Mouse (Mus musculus) gastrocnemius, adult 18-20 months (tissue): ENCODE measurements around the gene D630039A03Rik. TPM values are rescaled to one million over a fixed set of nuclear protein-coding genes. Genes with fewer than 3 reads are reported as not detected.

Source experiments
- DNase-seq: peaks from one replicate; pipeline ENCODE4 v3.0.0; 2021; ENCODE audit warnings: low spot score
- long read RNA-seq, 2 experiments: library from polyadenylated mRNA; stranded (forward); transcript quantifications; one replicate each; pipeline ENCODE4 v2.0.0; 2021
- total RNA-seq, 2 experiments: library from RNA; stranded (reverse); gene quantifications; 2 replicates each; pipeline ENCODE4 v1.2.3; 2021

D630039A03Rik gene
- not detected for total RNA-seq
- long read RNA-seq, experiment 1: 0 reads
- long read RNA-seq, experiment 2: 0 reads

DNA sequence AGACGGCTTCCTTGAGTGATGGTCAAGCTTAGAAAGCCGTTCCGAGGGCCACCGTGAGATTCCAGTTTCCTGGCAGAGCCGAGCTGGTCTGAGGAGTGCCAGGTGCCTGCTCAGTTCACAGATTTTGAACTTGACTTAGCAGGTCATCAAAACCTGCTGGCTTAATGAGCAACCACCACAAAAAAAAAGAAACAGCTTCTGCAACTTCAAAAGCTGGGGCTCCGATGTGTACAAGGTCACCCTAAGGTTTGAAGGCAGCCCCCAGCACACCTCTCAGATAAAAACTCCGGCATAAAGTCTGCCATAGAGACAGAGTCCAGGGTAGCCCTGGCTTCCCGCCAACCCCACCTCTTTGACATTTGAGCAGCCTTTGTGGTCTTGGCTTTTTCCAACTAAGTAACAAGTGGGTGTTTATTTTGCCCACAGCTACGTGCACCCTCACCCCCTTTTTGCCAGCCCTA, at the start of gene D630039A03Rik:
Gene D630039A03Rik (minus strand): TSS at position 97 of the 461 bp plus-strand sequence.
- DNase-seq: no peak

GRCm38 (mm10) chr4:57965516-57965915, 49.4 kb upstream of the D630039A03Rik start:
- DNase-seq: no peak

GRCm38 (mm10) chr4:57964143-57964542, 48.0 kb upstream of the D630039A03Rik start:
- no peak for DNase-seq

DNA sequence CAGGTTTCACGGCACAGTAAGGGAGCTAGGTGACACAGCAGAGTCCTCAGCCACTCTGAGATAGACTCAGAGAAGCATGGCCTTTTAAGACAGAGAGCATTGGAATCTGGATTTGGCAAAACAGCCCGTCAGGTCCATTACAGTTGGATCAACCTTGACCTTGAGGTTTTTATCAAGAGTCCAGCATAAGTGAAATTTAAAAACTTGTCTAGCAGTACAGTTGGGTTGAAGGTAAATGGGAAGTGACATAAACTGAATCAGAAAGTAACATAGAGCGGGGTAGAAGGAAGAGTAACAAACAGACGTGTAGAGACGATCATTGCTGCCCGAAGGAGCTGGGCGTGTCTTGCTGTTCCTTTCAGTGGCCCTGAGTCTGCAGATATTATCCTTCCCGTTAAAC, 43.0 kb upstream of the D630039A03Rik start:
- no peak for DNase-seq

- peak; percentile 20 for DNase-seq
Observed at GRCm38 (mm10) chr4:57958098-57958497, 42.0 kb upstream of the D630039A03Rik start.

- no peak for DNase-seq
Observed at GRCm38 (mm10) chr4:57957200-57958085, 41.3 kb upstream of the D630039A03Rik start.

GRCm38 (mm10) chr4:57956029-57956960, 40.2 kb upstream of the D630039A03Rik start, which contains the start of gene Txn1:
Gene Txn1, minus strand, starts transcription at chr4:57956411.
- peak; percentile 98 for DNase-seq

DNA sequence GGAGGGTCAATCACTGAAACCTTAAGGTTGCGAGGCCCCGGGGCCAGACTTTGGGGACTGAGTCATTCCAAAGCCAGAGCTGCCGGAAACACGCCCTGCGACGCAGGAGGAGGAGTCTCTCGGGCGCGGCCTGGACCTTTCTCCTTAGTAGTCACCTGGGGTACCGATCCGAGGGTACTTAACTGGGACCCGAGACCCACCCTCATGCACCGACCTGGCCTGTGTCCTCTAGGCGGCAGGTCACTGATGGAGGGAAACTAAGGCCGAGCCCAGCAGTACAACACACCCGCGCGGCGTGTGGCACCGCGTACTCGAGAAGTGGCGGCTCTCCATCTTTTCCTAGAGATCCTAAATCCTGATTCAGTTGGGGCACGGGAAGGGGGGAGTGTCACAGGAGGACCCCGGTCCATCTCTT, 39.5 kb upstream of the D630039A03Rik start:
- DNase-seq: peak; percentile 70

- DNase-seq: no peak
Observed at GRCm38 (mm10) chr4:57954991-57955390, 38.9 kb upstream of the D630039A03Rik start.

- DNase-seq: no peak
Observed at GRCm38 (mm10) chr4:57954580-57954979, 38.5 kb upstream of the D630039A03Rik start.

- DNase-seq: no peak
Observed at GRCm38 (mm10) chr4:57953796-57954195, 37.7 kb upstream of the D630039A03Rik start.

GRCm38 (mm10) chr4:57952891-57953290, 36.8 kb upstream of the D630039A03Rik start:
- peak; percentile 15 for DNase-seq

DNA sequence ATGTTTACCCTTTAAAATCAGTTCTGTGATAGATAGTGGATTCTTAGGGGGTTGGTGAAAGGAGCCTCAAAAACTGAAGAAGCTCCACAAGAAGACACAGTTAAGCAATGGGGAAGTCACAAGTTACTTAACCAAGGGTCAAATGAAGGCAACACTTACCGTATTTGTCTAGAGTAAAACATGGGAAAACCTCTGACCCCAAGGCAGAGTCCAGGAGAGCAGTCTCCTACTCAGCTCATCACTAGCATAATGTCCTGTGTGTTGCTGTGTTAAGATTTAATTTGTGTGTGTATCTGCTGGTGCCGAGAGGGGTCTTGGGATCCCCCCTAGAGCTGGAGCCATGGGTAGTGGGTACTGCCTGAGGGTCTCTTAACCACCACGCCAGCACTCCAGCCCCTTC, 36.3 kb upstream of the D630039A03Rik start:
- no peak for DNase-seq

DNA sequence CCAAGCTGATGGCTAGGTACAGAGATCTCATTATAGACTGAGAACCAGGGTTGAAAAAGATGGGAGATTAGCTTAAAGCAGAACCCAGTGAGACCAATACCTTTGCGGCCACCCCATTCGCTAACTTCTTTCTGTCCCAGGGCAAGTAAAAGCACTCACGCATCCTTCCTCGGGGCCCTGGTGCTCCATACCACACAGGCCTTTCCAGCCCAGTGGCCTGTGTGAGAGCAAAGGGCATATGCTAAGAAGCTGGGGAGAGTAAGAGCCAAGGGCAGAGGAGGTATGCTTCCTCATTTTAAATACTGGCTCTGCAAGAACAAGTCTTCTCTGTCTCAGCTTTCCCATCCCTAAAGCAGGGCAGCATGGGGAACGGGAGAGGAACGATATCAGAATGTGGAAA, 33.8 kb upstream of the D630039A03Rik start:
- no peak for DNase-seq

- DNase-seq: no peak
Observed at GRCm38 (mm10) chr4:57947476-57947875, 31.4 kb upstream of the D630039A03Rik start.

DNA sequence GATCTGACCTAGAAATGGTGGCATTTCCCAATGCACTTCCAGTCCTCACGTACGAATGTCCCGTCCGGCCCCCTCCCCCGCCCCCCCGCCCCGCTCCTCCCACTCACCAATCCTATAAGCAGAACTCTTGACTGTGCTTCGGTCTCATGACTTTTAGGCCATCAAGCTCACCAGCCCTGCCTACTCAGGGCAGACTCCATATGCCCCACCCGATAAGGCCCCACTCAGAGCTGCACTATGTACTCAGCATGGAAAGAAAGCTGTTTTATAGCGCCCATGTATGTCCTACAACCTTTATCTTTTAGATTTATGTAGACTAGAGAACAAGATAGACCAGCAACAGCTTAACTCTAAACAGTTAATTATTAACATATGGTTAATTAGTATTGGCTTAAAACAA, 30.9 kb upstream of the D630039A03Rik start:
- no peak for DNase-seq

- DNase-seq: no peak
Observed at GRCm38 (mm10) chr4:57942892-57943291, 26.8 kb upstream of the D630039A03Rik start.

DNA sequence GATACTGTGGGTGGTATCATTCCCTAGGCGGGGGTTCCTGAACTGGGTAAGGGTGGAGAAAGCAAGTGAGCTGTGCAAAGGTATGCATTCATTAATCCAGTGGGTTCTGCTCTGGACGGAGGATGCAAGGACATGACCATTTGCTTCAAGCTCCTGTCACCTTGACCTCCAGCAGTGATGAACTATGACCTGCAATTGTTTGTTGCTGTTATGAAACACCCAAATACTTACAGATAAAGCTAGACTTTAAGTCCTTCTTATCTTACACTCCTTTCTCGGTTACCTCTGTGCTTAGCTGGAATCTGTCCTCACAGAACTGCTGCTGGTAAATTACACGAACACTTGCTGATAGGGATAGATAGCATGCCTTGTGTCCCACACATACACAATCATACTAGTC, 24.5 kb upstream of the D630039A03Rik start:
- DNase-seq: no peak

DNA sequence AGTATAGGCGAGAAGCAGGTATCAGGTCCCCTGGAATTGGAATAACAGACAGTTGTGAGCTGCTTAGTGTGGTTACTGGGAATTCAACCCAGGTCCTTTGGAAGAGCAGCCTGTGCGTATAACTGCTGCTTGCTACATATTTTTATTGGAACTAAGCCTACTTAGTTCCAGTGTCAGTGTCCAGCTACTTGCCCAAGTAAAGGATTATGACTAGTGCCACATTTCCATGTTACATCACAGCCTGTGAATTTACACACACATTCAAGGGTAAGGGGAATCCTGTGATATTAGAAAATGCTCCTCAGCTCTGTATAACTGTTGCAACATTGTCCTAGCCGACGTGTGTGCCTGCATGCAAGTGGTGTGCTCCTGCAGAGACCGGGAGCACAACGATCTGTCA, 21.2 kb upstream of the D630039A03Rik start:
- no peak for DNase-seq

- no peak for DNase-seq
Observed at GRCm38 (mm10) chr4:57934181-57934580, 18.1 kb upstream of the D630039A03Rik start.

- no peak for DNase-seq
Observed at GRCm38 (mm10) chr4:57930559-57931170, 14.6 kb upstream of the D630039A03Rik start.
